Mouse (Mus musculus) mature B cell (primary cell): ENCODE measurements at regions not wholly inside any gene's neighbourhood (a gene's known extent, or its start where the extent isn't known, plus 50 kb on each side); places are given as distances from the start of the nearest gene placed in this dataset.

Experiments used
- in situ Hi-C: fragments of 300-500 bp; cut with MboI; formaldehyde crosslinking; loops from 2 replicates; pipeline ENCODE4 v1.14.3; 2019

GRCm38 (mm10) chr5:64605991-64606390 is 197.2 kb upstream of the Klf3 start:
- in situ Hi-C loops, result no loop called here

- in situ Hi-C loops, result no loop called here
Measured at GRCm38 (mm10) chr5:64609378-64610087, 193.7 kb upstream of the Klf3 start.

GRCm38 (mm10) chr5:64610146-64610545 is 193.0 kb upstream of the Klf3 start:
- in situ Hi-C loops, result no loop called here

GRCm38 (mm10) chr5:64610562-64611405 is 192.4 kb upstream of the Klf3 start:
- in situ Hi-C loops, result no loop called here

- in situ Hi-C loops, result no loop called here
Measured at GRCm38 (mm10) chr5:64612017-64612416, 191.2 kb upstream of the Klf3 start.

GRCm38 (mm10) chr5:64613696-64614095 is 189.5 kb upstream of the Klf3 start:
- in situ Hi-C loops, result no loop called here

GRCm38 (mm10) chr5:64618126-64618525 is 185.1 kb upstream of the Klf3 start:
- in situ Hi-C loops, result no loop called here

DNA sequence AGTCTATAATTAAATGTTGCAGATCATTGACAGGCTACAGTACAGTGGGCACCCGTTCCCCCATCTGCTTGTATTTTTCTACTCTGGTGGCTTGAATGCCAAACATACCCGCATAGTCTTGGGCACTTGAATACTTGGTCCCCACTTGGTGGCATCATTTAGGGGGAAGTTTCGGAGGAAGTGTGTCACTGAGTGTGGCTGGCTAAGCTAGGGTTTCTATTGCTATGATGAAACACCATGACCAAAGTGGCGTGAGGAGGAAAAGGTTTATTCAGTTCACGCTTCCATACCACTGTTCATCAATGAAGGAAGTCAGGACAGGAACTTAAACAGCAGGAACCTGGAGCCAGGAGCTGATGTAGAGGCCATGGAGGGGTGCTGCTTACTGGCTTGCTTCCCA is 183.4 kb upstream of the Klf3 start:
- in situ Hi-C loops, result no loop called here

GRCm38 (mm10) chr5:64620726-64621125 is 182.5 kb upstream of the Klf3 start:
- in situ Hi-C loops, result no loop called here

DNA sequence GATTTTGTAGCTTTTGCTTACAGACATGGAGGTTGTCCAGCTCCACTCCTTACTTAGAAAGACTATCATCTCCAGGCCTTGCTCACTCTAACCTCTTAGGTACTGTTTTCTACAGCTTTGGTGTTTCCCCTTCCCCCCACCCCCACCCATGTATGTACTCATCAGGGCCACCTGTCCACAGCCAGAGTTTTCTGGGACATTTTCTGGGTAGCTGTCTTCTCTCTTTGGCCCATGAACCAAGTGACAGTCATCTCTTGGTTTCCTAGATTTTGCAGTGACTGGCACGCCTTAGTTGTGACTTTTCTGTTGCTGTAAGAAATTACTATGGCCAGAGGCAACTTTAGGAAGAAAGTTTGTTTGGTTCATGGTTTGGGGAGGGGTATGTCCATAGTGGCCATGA is 181.8 kb upstream of the Klf3 start:
- in situ Hi-C loops, result no loop called here

GRCm38 (mm10) chr5:64623653-64624052 is 179.5 kb upstream of the Klf3 start:
- in situ Hi-C loops, result no loop called here

GRCm38 (mm10) chr5:64624205-64624604 is 179.0 kb upstream of the Klf3 start:
- in situ Hi-C loops, result no loop called here

DNA sequence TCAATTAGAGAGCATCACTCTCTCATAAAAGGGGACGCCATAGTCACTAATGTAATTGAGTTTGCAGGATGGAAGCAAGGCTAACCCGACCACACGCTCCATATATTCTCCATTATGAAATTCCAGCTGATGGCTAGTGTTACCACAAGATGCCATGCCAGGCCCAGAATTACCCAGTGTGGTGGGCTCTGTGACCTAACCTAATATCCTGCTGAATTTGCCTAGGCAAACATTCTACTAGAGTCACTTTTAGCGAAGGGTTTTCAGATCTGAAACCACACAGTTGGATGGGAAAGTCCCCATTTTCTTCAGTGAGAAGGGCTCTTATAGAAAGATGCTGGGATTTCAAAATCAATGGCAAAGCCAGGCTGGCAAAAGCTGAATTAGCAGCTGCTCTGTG is 177.8 kb upstream of the Klf3 start:
- in situ Hi-C loops, result no loop called here

GRCm38 (mm10) chr5:64625841-64626298 is 177.3 kb upstream of the Klf3 start:
- in situ Hi-C loops, result no loop called here

DNA sequence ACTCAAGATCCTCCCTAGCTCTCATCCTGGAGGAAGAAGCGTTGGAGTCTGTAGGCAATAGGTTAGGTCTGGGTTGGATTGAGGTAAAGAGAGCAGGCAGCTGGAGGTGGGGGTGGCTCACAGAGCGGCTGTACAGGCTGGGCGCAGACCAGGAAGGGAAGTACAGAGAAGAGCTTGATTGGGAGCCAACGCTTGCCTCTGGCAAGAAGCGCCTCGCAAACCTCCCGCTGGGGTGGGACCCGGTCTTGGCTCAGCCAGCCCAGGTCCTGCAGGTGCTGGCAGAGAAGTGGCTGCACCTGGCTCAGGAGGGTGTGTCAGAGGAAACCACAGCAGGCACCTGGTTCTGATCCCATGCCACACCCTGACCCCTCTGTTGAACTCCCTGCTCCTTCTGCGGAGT is 176.8 kb upstream of the Klf3 start:
- in situ Hi-C loops, result no loop called here

- in situ Hi-C loops, result no loop called here
Measured at GRCm38 (mm10) chr5:64630582-64630981, 172.6 kb upstream of the Klf3 start.

DNA sequence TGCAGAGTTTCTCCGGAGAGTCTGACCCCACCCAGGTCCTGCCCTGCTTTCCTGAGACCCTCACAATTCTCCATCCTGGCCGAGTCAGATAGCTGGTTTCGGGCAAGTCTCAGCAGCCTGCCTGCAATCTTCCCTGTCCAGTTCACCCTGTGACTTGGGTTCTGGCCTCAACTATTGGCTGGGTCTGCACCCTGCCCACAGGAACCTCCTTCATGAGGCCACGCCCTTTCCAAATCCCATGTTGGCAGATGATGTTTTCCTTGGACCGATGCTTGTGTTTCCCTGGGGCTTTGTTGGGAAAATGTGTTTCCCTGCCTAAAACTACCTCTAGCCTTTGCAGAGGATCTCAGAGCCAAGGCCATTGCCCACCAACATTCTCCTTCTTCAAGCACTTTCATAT is 171.0 kb upstream of the Klf3 start:
- in situ Hi-C loops, result no loop called here

- in situ Hi-C loops, result no loop called here
Measured at GRCm38 (mm10) chr5:64634008-64634407, 169.2 kb upstream of the Klf3 start.

DNA sequence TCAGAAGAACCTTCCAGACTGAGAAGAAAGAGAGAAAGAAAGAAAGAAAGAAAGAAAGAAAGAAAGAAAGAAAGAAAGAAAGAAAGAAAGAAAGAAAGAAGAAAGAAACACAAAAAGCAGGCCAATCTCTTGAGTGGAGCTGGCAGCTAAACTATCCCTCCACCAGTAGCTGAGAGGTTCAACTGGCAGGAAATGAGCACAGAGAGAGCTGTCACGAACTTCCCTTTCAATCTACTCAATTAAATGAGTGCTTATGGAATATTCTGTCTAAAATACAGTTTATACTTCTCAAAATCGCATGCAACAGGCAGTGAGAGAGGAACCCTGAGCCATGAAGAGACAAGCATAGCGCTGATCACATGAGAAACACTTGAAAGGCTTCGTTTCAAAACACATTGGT is 168.5 kb upstream of the Klf3 start:
- in situ Hi-C loops, result no loop called here

DNA sequence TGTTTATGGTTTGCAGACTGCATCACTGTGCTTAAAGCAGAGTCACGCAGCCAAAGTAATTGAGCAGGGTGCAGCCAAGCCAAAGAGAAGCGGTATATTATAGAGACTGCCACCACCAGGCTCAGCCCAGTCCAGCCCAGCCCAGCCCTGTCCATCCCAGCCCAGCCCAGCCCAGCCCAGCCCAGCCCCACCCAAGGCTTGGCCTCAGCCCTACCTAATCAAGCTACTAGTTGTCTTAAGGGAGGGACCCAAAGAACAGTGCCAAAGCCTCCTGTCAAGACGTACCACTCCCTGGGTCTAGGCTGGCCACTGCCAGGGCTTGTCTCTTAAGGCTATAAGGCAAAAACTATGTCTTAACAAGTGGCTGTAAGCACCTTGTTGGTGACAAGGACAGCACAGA is 166.9 kb upstream of the Klf3 start:
- in situ Hi-C loops, result no loop called here

DNA sequence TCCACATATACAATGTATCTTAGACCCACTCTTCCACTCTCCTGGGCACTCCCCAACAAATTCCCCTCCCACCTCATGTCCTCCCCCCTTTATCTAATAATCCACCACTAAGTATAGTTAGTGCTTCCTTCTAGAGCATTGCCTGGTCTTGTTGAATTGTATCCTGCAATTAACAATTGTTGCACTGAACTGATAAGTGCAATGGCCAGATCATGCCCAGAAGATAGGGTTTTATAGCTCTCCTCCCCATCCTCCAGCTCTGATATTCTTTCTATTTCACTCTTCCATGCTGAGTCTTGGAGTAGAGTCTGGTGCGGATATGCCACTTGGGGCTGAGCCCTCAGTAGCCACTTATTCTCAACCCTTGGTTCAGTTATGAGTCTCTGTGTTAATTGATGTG is 159.6 kb upstream of the Klf3 start:
- in situ Hi-C loops, result no loop called here

DNA sequence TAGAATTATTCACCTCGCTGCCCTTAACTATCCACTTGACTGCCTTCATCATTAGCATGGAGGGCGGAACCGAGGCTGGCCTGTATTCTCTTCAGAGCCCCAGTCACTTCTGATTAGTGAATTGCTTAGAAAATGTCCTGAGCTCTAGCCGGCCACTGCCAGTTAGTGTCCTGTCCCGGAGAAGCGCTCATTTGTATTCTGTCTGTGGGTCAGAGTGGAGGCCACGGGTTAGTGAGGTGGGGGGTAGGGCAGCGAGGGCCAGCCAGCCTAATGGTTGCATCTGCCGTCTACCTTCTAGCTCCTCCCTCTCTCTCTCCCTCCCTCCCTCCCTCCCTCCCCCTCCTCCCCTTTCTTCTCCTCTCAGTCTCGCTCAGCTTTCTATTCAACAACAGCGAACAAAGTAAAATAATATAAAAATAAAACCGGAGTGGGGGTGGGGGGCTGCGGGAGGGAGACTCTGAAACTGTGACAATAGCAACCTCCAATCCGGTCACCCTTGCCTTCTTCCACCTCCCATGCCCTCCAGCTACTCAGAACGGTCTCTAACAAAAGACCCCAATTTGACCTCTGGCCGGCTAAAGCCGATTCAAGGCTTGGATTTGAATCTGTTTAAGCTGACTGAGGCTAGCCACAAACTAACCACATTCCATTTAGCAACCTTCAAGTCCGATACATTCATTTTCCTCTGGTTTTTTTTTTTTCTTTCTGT is 155.6 kb upstream of the Klf3 start:
- in situ Hi-C loops, result no loop called here

- in situ Hi-C loops, result no loop called here
Measured at GRCm38 (mm10) chr5:64648492-64648891, 154.7 kb upstream of the Klf3 start.
